Comparison of ENCODE assay signal across 8 mouse cellular contexts in the genomic region with DNA sequence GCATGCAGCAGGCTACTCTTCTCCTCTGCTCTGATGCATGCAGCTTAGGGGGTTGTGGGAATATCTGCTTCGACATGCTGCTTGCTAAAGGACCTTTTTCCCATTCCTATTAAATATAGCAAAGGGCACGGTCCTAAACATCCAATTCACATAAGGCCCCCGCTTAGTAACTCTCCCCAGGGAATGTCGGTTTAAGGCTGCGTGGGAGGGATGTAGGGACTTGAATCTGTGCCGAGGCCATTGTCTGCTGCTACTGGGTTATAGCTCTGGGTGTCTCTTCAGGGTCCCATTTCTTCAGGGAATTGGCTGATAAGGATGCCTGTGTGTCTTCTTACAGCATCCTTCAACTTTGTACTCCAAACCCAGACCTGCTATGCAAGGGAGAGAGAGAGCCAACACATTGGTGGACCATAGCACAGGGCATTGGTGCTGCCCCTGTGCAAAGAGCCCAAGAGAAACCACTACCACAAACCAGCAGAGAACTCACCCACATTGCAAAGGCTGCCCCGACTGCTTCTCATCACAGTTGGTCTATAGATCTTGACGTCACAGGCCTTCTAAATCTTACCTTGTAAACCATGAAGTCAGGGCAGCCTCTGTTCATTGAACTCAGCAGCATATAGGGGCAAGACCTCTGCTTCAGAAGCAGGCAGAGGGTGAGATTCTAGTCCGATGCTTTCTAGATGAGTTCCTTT. TPM values are rescaled to one million over a fixed set of nuclear protein-coding genes. Genes with fewer than 3 reads are reported as not detected.
A peak's percentile ranks its signal among the peaks of the same experiment; 100 is the strongest.
DNase-seq lines count a peak whose midpoint lies in the region; ATAC-seq and TF ChIP-seq lines count a peak whose summit lies in the region.

No protein-coding gene starts in this region.

- TF ChIP-seq CTCF in liver, embryonic 14.5 days (IDR thresholded peaks at IDR 0.05; ENCODE audit: low read depth), result no peak

- 0 out of 2 replicates have a peak, but pooled peaks cover 3% of the 10 kb centered on the region for H3K9me3 ChIP-seq in megakaryocyte, embryonic 14.5 days
- H3K9me3 ChIP-seq in heart, embryonic 14.5 days (ENCODE audit: control insufficient read depth, low read length), result no peaks in the 10 kb centered on the region
- H3K9me3 ChIP-seq in liver, embryonic 14.5 days (ENCODE audit: control insufficient read depth, low read length), result no peaks in the 10 kb centered on the region

- peak overlapping the region; percentile 83 to 94; a peak in 3 of 4 replicates for H3K27ac ChIP-seq in heart, embryonic 14.5 days (replicated peaks in 1 of 2; ENCODE audit: control insufficient read depth in 1 of 2, insufficient read depth in 1 of 2, low read depth in 2 of 2, low read length in 2 of 2)
- no peak overlapping the region for H3K27ac ChIP-seq in liver, embryonic 14.5 days

- TF ChIP-seq EP300 in liver, embryonic 14.5 days (IDR thresholded peaks at IDR 0.05; ENCODE audit: low read depth), result no peak

- peak overlapping the region; percentile 92 for H3K4me3 ChIP-seq in megakaryocyte, embryonic 14.5 days (replicated peaks)
- H3K4me3 ChIP-seq in heart, embryonic 14.5 days (ENCODE audit: control insufficient read depth in 1 of 2, insufficient read depth in 1 of 2, low read depth in 1 of 2, low read length in 2 of 2), result peak overlapping the region in 1 of 2 experiments; percentile 80; a peak in 3 of 4 replicates
- H3K4me3 ChIP-seq in liver, embryonic 14.5 days (ENCODE audit: insufficient read depth in 1 of 2, low read depth in 2 of 2, low read length in 2 of 2), result no peak overlapping the region

- peak overlapping the region; percentile 94 for H3K9ac ChIP-seq in heart, embryonic 14.5 days (ENCODE audit: low read length)
- no peak overlapping the region for H3K9ac ChIP-seq in liver, embryonic 14.5 days (replicated peaks)

- WGBS in heart, embryonic 14.5 days, result 27% methylated on average over 9 of the region's 9 CpGs
- 27% methylated on average over 9 of the region's 9 CpGs for WGBS in liver, embryonic 14.5 days (ENCODE audit: insufficient replicate concordance)

- H3K36me3 ChIP-seq in megakaryocyte, embryonic 14.5 days (replicated peaks; ENCODE audit: low read length), result no peaks in the 10 kb centered on the region
- peaks cover 15% of the 10 kb centered on the region for H3K36me3 ChIP-seq in heart, embryonic 14.5 days (ENCODE audit: control insufficient read depth, insufficient read depth, low read length)
- no peaks in the 10 kb centered on the region for H3K36me3 ChIP-seq in liver, embryonic 14.5 days (replicated peaks; ENCODE audit: control insufficient read depth, insufficient read depth, low read depth)

- peaks cover 65% of the 10 kb centered on the region for H3K4me1 ChIP-seq in megakaryocyte, embryonic 14.5 days
- peaks cover 31 to 50% of the 10 kb centered on the region in 2 experiments for H3K4me1 ChIP-seq in heart, embryonic 14.5 days (ENCODE audit: control insufficient read depth in 2 of 2, insufficient read depth in 2 of 2, low read length in 2 of 2)
- peaks cover 5 to 30% of the 10 kb centered on the region in 2 experiments; a peak in 2 of 4 replicates for H3K4me1 ChIP-seq in liver, embryonic 14.5 days (replicated peaks; ENCODE audit: control insufficient read depth in 2 of 2, insufficient read depth in 2 of 2, low read length in 1 of 2)

- peaks cover 58% of the 10 kb centered on the region for H3K27me3 ChIP-seq in megakaryocyte, embryonic 14.5 days (replicated peaks)
- no peaks in the 10 kb centered on the region for H3K27me3 ChIP-seq in heart, embryonic 14.5 days (ENCODE audit: control insufficient read depth, insufficient read depth, low read length)
- peaks cover 11% of the 10 kb centered on the region for H3K27me3 ChIP-seq in liver, embryonic 14.5 days (ENCODE audit: control insufficient read depth, insufficient read depth, low read length)

- no peak for ATAC-seq in megakaryocyte, adult 5-6 weeks (ENCODE audit: poor library complexity, severe bottlenecking)
- ATAC-seq in heart, embryonic 14.5 days (ENCODE audit: insufficient number of reproducible peaks, insufficient read depth, low FRiP score, low read depth), result no peak
- no peak for ATAC-seq in liver, embryonic 14.5 days (ENCODE audit: insufficient read depth)

- no peak for DNase-seq in liver, embryonic 14.5 days (ENCODE audit: low read depth in 3 of 3, low spot score in 3 of 3)
- peak; percentile 66 for DNase-seq in thymus, postnatal 25 days
- DNase-seq in right cerebral cortex, postnatal 25 days, result no peak
- no peak for DNase-seq in embryo, embryonic 10.5 days (ENCODE audit: low spot score)
- no peak for DNase-seq in adrenal gland, postnatal 25 days

- peak overlapping the region; percentile 89 for H3K4me2 ChIP-seq in heart, embryonic 14.5 days (ENCODE audit: low read length)
- peak overlapping the region; percentile 80; the same call in 1 of the 2 replicates for H3K4me2 ChIP-seq in liver, embryonic 14.5 days (ENCODE audit: low read depth)

RNA-seq across cellular contexts. Expression of a gene that starts 0.7 kb away (rescaled TPM):
- polyA plus RNA-seq in megakaryocyte, embryonic 14.5 days (2012; ENCODE audit: insufficient read depth, low replicate concordance), result 0.43 and 11.0 TPM in 2 replicates
- total RNA-seq in megakaryocyte, adult 5-6 weeks (2015), result 82.1 and 88.8 TPM in 2 replicates
- total RNA-seq in megakaryocyte, adult 5-6 weeks (2017), result 184 and 199 TPM in 2 replicates
- polyA plus RNA-seq in heart, embryonic 14.5 days (2014; fragmentation: Nextera tagmentation; extraction: Ambion mirVana), result 81.2 and 86.3 TPM in 2 replicates
- polyA plus RNA-seq in liver, embryonic 14.5 days (2012; rRNA removed), result 3.5 and 4.8 TPM in 2 replicates
- polyA plus RNA-seq in liver, embryonic 14.5 days (2014; fragmentation: Nextera tagmentation; extraction: Ambion mirVana), result 2.4 and 3.4 TPM in 2 replicates
- 16.1 and 19.1 TPM in 2 replicates for total RNA-seq in adrenal gland, postnatal 25 days (2021)

RNA-seq across cellular contexts. Expression of a gene that starts 54.7 kb away (rescaled TPM):
- polyA plus RNA-seq in megakaryocyte, embryonic 14.5 days (2012; ENCODE audit: insufficient read depth, low replicate concordance), result 254 and 485 TPM in 2 replicates
- total RNA-seq in megakaryocyte, adult 5-6 weeks (2015), result 263 and 307 TPM in 2 replicates
- 140 and 147 TPM in 2 replicates for total RNA-seq in megakaryocyte, adult 5-6 weeks (2017)
- polyA plus RNA-seq in heart, embryonic 14.5 days (2014; fragmentation: Nextera tagmentation; extraction: Ambion mirVana), result 93.5 and 95.7 TPM in 2 replicates
- polyA plus RNA-seq in liver, embryonic 14.5 days (2012; rRNA removed), result 81.8 and 106 TPM in 2 replicates
- polyA plus RNA-seq in liver, embryonic 14.5 days (2014; fragmentation: Nextera tagmentation; extraction: Ambion mirVana), result 369 and 390 TPM in 2 replicates
- total RNA-seq in adrenal gland, postnatal 25 days (2021), result 49.1 and 54.8 TPM in 2 replicates
